In the genomic region with DNA sequence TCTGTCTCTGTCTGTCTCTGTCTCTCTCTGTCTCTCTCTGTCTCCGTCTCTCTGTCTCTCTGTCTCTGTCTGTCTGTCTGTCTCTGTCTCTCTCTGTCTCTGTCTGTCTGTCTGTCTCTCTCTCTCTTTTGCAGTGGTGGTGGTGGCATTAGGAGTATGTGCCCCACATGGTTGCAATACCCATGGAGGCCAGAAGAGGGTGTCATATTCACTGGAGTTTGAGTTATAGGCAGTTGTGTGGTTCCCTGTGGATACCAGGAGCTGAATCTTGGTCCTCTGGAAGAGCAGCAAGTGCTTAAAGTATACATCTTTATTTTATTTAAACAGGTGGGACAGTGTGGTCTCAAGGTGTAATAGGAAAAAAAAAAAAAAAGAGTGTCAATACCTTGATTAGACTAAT, we compare ENCODE assay signal across 25 mouse cellular contexts. TPM values are rescaled to one million over a fixed set of nuclear protein-coding genes. Genes with fewer than 3 reads are reported as not detected.
DNase-seq lines count a peak whose midpoint lies in the region; ATAC-seq and TF ChIP-seq lines count a peak whose summit lies in the region.
"Had no signal": no experiment of that assay in that cellular context is flagged by ENCODE, and none has a peak within 500 bp of the region (broad histone marks: within the 10 kb centered on the region; RNA-seq: fewer than 3 reads in every experiment).

No protein-coding gene starts in this region.

- peak; percentile 37; the same call in 1 of the 2 replicates for TF ChIP-seq CTCF in intestine, postnatal 0 days (IDR thresholded peaks at IDR 0.05; ENCODE audit: low read depth)
- peak; percentile 42 for TF ChIP-seq CTCF in lung, embryonic 14.5 days (IDR thresholded peaks at IDR 0.05; ENCODE audit: low read depth)

- no peaks in the 10 kb centered on the region for H3K9me3 ChIP-seq in intestine, postnatal 0 days (ENCODE audit: control insufficient read depth)
- no peaks in the 10 kb centered on the region for H3K9me3 ChIP-seq in intestine, embryonic 16.5 days (ENCODE audit: control insufficient read depth, low read length)
- H3K9me3 ChIP-seq in lung, embryonic 14.5 days (ENCODE audit: low read depth, low read length) = no peaks in the 10 kb centered on the region
- H3K9me3 ChIP-seq in ES-E14 (ENCODE audit: control insufficient read depth, insufficient read depth, low read depth, low read length) = no peaks in the 10 kb centered on the region
- H3K9me3 ChIP-seq: heart, embryonic 13.5 days; intestine, embryonic 15.5 days; limb, embryonic 13.5 days; liver, embryonic 13.5 days; lung, embryonic 15.5 days; midbrain, embryonic 15.5 days; stomach, embryonic 15.5 days had no signal

- no peaks in the 10 kb centered on the region for H3K4me1 ChIP-seq in intestine, postnatal 0 days (replicated peaks; ENCODE audit: control insufficient read depth, insufficient read depth, low read length)
- no peaks in the 10 kb centered on the region for H3K4me1 ChIP-seq in intestine, embryonic 16.5 days (ENCODE audit: control insufficient read depth, insufficient read depth, low read length)
- H3K4me1 ChIP-seq in lung, embryonic 14.5 days (ENCODE audit: insufficient read depth) = no peaks in the 10 kb centered on the region
- H3K4me1 ChIP-seq in ES-E14 (ENCODE audit: control insufficient read depth in 2 of 2, insufficient read depth in 2 of 2, low read length in 2 of 2, poor library complexity in 1 of 2) = no peaks in the 10 kb centered on the region

- no peaks in the 10 kb centered on the region for H3K27me3 ChIP-seq in intestine, postnatal 0 days (replicated peaks; ENCODE audit: control insufficient read depth, insufficient read depth, low read length)
- H3K27me3 ChIP-seq in intestine, embryonic 16.5 days (replicated peaks; ENCODE audit: control insufficient read depth, insufficient read depth, low read length) = no peaks in the 10 kb centered on the region
- H3K27me3 ChIP-seq in lung, embryonic 14.5 days (ENCODE audit: insufficient read depth, low read length) = no peaks in the 10 kb centered on the region
- H3K27me3 ChIP-seq: heart, embryonic 13.5 days; intestine, embryonic 15.5 days; limb, embryonic 13.5 days; liver, embryonic 13.5 days; lung, embryonic 15.5 days; midbrain, embryonic 15.5 days; stomach, embryonic 15.5 days had no signal

- no peak overlapping the region for H3K27ac ChIP-seq in intestine, postnatal 0 days (ENCODE audit: low read depth, low read length)
- H3K27ac ChIP-seq in intestine, embryonic 16.5 days (ENCODE audit: low read length) = no peak overlapping the region
- H3K27ac ChIP-seq in lung, embryonic 14.5 days (ENCODE audit: low read depth) = no peak overlapping the region
- no peak overlapping the region for H3K27ac ChIP-seq in ES-E14 (ENCODE audit: insufficient read depth, low read depth, low read length, poor library complexity, severe bottlenecking)
- H3K27ac ChIP-seq: heart, embryonic 13.5 days; intestine, embryonic 15.5 days; limb, embryonic 13.5 days; liver, embryonic 13.5 days; lung, embryonic 15.5 days; macrophage; midbrain, embryonic 15.5 days; stomach, embryonic 15.5 days had no signal

- DNase-seq in lung, embryonic 14.5 days = no peak
- DNase-seq in lung, postnatal 14 days = no peak
- DNase-seq in ES-E14 (ENCODE audit: low read depth, low spot score) (no peak), ZHBTc4 (ENCODE audit: low read depth, low spot score) (peak; percentile 74)
- no peak for DNase-seq in urinary bladder, adult 2 months (ENCODE audit: low spot score)
- DNase-seq: adrenal gland, postnatal 10 days; cerebellum, adult 8-10 months; cerebellum, postnatal 25 days; heart, postnatal 10 days; kidney, postnatal 25 days; liver, embryonic 13.5 days; right cerebral cortex, postnatal 25 days; thymus, postnatal 14 days had no signal

- H3K36me3 ChIP-seq in intestine, postnatal 0 days (ENCODE audit: control insufficient read depth, insufficient read depth) = no peaks in the 10 kb centered on the region
- no peaks in the 10 kb centered on the region for H3K36me3 ChIP-seq in intestine, embryonic 16.5 days (ENCODE audit: control insufficient read depth, insufficient read depth, low read length)
- no peaks in the 10 kb centered on the region for H3K36me3 ChIP-seq in lung, embryonic 14.5 days (ENCODE audit: insufficient read depth)
- no peaks in the 10 kb centered on the region for H3K36me3 ChIP-seq in ES-E14 (ENCODE audit: control insufficient read depth, insufficient read depth, low read length, poor library complexity, severe bottlenecking)
- H3K36me3 ChIP-seq: heart, embryonic 13.5 days; intestine, embryonic 15.5 days; limb, embryonic 13.5 days; liver, embryonic 13.5 days; lung, embryonic 15.5 days; midbrain, embryonic 15.5 days; stomach, embryonic 15.5 days had no signal

- no peak overlapping the region for H3K9ac ChIP-seq in intestine, postnatal 0 days (ENCODE audit: low read depth, low read length)
- H3K9ac ChIP-seq in intestine, embryonic 16.5 days (ENCODE audit: low read depth, low read length) = no peak overlapping the region
- H3K9ac ChIP-seq in lung, embryonic 14.5 days = no peak overlapping the region
- H3K9ac ChIP-seq in ES-E14 (ENCODE audit: insufficient read depth, low read depth, low read length, poor library complexity, severe bottlenecking) = no peak overlapping the region
- H3K9ac ChIP-seq: heart, embryonic 13.5 days; intestine, embryonic 15.5 days; limb, embryonic 13.5 days; liver, embryonic 13.5 days; lung, embryonic 15.5 days; midbrain, embryonic 15.5 days; stomach, embryonic 15.5 days had no signal

- H3K4me3 ChIP-seq in intestine, postnatal 0 days (ENCODE audit: low read depth, low read length) = no peak overlapping the region
- no peak overlapping the region for H3K4me3 ChIP-seq in intestine, embryonic 16.5 days (ENCODE audit: low read length)
- H3K4me3 ChIP-seq in lung, embryonic 14.5 days (ENCODE audit: low read depth, low read length) = no peak overlapping the region
- H3K4me3 ChIP-seq in ES-E14 (ENCODE audit: insufficient read depth in 1 of 2, low read depth in 1 of 2, low read length in 2 of 2, poor library complexity in 1 of 2, severe bottlenecking in 1 of 2) = no peak overlapping the region
- H3K4me3 ChIP-seq: heart, embryonic 13.5 days; intestine, embryonic 15.5 days; limb, embryonic 13.5 days; liver, embryonic 13.5 days; lung, embryonic 15.5 days; midbrain, embryonic 15.5 days; stomach, embryonic 15.5 days had no signal

- ATAC-seq in intestine, postnatal 0 days = no peak
- no peak for ATAC-seq in intestine, embryonic 16.5 days
- no peak for ATAC-seq in lung, embryonic 14.5 days (ENCODE audit: insufficient read depth)
- ATAC-seq: forebrain, embryonic 14.5 days; hindbrain, embryonic 16.5 days; intestine, embryonic 15.5 days; midbrain, embryonic 15.5 days had no signal

- in situ Hi-C loops in ES-E14 (cut with MboI; ENCODE audit: low sequenced_read_pairs in 2 of 2, unreplicated experiment in 2 of 2) = no loop called here

- no peak overlapping the region for H3K4me2 ChIP-seq in intestine, postnatal 0 days (replicated peaks; ENCODE audit: low read depth)
- no peak overlapping the region for H3K4me2 ChIP-seq in intestine, embryonic 16.5 days (ENCODE audit: low read depth, low read length)
- no peak overlapping the region for H3K4me2 ChIP-seq in lung, embryonic 14.5 days
- H3K4me2 ChIP-seq: heart, embryonic 13.5 days; intestine, embryonic 15.5 days; limb, embryonic 13.5 days; liver, embryonic 13.5 days; lung, embryonic 15.5 days; midbrain, embryonic 15.5 days; stomach, embryonic 15.5 days had no signal

- WGBS in intestine, postnatal 0 days = 93% methylated on average over 1 of the region's 1 CpGs
- 97% methylated on average over 1 of the region's 1 CpGs for WGBS in intestine, embryonic 16.5 days
- WGBS in lung, embryonic 14.5 days = 85% methylated on average over 1 of the region's 1 CpGs

TF ChIP-seq in ES-E14, 5 proteins besides CTCF, POLR2A, EP300 and RAD21:
- TF ChIP-seq ZC3H11A (IDR thresholded peaks at IDR 0.05; ENCODE audit: borderline replicate concordance, low read depth, low read length) (peak; percentile 77), MAFK (IDR thresholded peaks at IDR 0.05; ENCODE audit: insufficient read depth, low read depth, low read length) (no peak)
TF ChIP-seq in ES-E14: peak in this region for 1.

RNA-seq across cellular contexts. Expression of a gene that starts 41.5 kb away (rescaled TPM):
- polyA plus RNA-seq in intestine, postnatal 0 days (2015; fragmentation: Nextera tagmentation; extraction: Ambion mirVana) = 32.8 and 37.5 TPM in 2 replicates
- 64.7 and 66.5 TPM in 2 replicates for polyA plus RNA-seq in intestine, embryonic 16.5 days (2015; fragmentation: Nextera tagmentation; extraction: Ambion mirVana)
- polyA plus RNA-seq in lung, embryonic 14.5 days (2014; fragmentation: Nextera tagmentation; extraction: Ambion mirVana) = 72.4 and 79.9 TPM in 2 replicates
- total RNA-seq in ES-E14 (2012; rRNA removed) = 23.4 and 31.4 TPM in 2 replicates
- 137 and 189 TPM in 2 replicates for polyA plus RNA-seq in urinary bladder, adult 2 months (2012; rRNA removed)
- total RNA-seq: MEL had no signal
